Mouse (Mus musculus) regulatory T cell (primary cell): ENCODE measurements around the gene Gmppa.

Experiments used
- in situ Hi-C: fragments of 300-600 bp; cut with MboI, MseI; formaldehyde crosslinking; loops from one replicate; pipeline ENCODE4 v1.15.1; 2025; ENCODE audit warnings: high pct_unique_total_duplicates

Gene Gmppa

GRCm38 (mm10) chr1:75455948-75456347 lies 20.2 kb downstream of the Gmppa start:
- in situ Hi-C loops: no loop called here

- in situ Hi-C loops: no loop called here
Observed at GRCm38 (mm10) chr1:75456746-75457564, 21.2 kb downstream of the Gmppa start.

- in situ Hi-C loops: no loop called here
Observed at GRCm38 (mm10) chr1:75457710-75458024, 21.9 kb downstream of the Gmppa start.

- in situ Hi-C loops: no loop called here
Observed at GRCm38 (mm10) chr1:75458025-75458788, 22.5 kb downstream of the Gmppa start.

- in situ Hi-C loops: no loop called here
Observed at GRCm38 (mm10) chr1:75458789-75459684, 23.3 kb downstream of the Gmppa start.

- in situ Hi-C loops: loop anchor here (10.0 kb wide), 1 partner anchor 405 kb away; no protein-coding TSS in a partner anchor
Observed at GRCm38 (mm10) chr1:75460297-75460696, 24.6 kb downstream of the Gmppa start.

- in situ Hi-C loops: loop anchor here (10.0 kb wide), 1 partner anchor 408 kb away; no protein-coding TSS in a partner anchor
Observed at GRCm38 (mm10) chr1:75462636-75463035, 26.9 kb downstream of the Gmppa start.

GRCm38 (mm10) chr1:75463652-75464204 lies 28.0 kb downstream of the Gmppa start:
- in situ Hi-C loops: loop anchor here (10.0 kb wide), 1 partner anchor 409 kb away; no protein-coding TSS in a partner anchor

- in situ Hi-C loops: loop anchor here (10.0 kb wide), 1 partner anchor 413 kb away; no protein-coding TSS in a partner anchor
Observed at GRCm38 (mm10) chr1:75467215-75467927, 31.6 kb downstream of the Gmppa start.

GRCm38 (mm10) chr1:75469287-75469825 lies 33.6 kb downstream of the Gmppa start:
- in situ Hi-C loops: loop anchor here (10.0 kb wide), 1 partner anchor 415 kb away; no protein-coding TSS in a partner anchor

GRCm38 (mm10) chr1:75476441-75476840 lies 40.7 kb downstream of the Gmppa start:
- in situ Hi-C loops: loop anchor here (5.0 kb wide), 1 partner anchor 46 kb away; the partner anchor contains the start of gene Stk11ip

GRCm38 (mm10) chr1:75477264-75477965 lies 41.7 kb downstream of the Gmppa start:
- in situ Hi-C loops: loop anchor here (5.0 kb wide), 1 partner anchor 45 kb away; the partner anchor contains the start of gene Stk11ip

GRCm38 (mm10) chr1:75477966-75478290 lies 42.2 kb downstream of the Gmppa start:
- in situ Hi-C loops: loop anchor here (5.0 kb wide), 1 partner anchor 44 kb away; the partner anchor contains the start of gene Stk11ip

- in situ Hi-C loops: loop anchor here (5.0 kb wide), 1 partner anchor 44 kb away; the partner anchor contains the start of gene Stk11ip
Observed at GRCm38 (mm10) chr1:75478497-75478896, 42.8 kb downstream of the Gmppa start.

- in situ Hi-C loops: loop anchor here (5.0 kb wide), 1 partner anchor 43 kb away; the partner anchor contains the start of gene Stk11ip
Observed at GRCm38 (mm10) chr1:75478916-75479634, 43.3 kb downstream of the Gmppa start, which contains the start of the genes Chpf and Tmem198. TSS of gene Chpf (minus strand) at chr1:75479307. TSS of gene Tmem198 (plus strand) at chr1:75479532.

GRCm38 (mm10) chr1:75479635-75479989 lies 43.9 kb downstream of the Gmppa start:
- in situ Hi-C loops: loop anchor here (5.0 kb wide), 1 partner anchor 43 kb away; the partner anchor contains the start of gene Stk11ip

- in situ Hi-C loops: no loop called here
Observed at GRCm38 (mm10) chr1:75480036-75480435, 44.3 kb downstream of the Gmppa start.

- in situ Hi-C loops: no loop called here
Observed at GRCm38 (mm10) chr1:75480735-75481134, 45.0 kb downstream of the Gmppa start.
